Mouse (Mus musculus): Measurements from ENCODE around the gene D430042O09Rik. TPM values are rescaled to one million over a fixed set of nuclear protein-coding genes. Genes with fewer than 3 reads are reported as not detected.

Gene D430042O09Rik
- polyA plus RNA-seq, 1 experiment from 2014 or later = 7.6 TPM

DNA sequence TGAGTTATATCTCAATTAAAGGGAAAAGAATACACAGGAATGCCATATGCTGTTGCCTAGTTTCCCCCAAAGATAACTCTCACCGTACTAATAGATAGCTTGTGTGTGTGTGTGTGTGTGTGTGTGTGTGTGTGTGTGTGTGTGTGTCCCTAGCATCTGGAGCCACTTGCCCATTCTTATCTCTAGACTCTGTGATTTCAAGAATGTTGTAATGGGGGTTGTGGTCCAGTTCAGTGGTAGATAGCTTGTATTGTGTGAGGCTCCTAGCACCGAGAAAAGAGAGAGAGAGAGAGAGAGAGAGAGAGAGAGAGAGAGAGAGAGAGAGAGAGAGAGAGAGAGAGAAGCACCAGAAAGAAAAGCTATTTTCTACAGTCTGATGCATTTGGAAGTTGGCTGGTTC is 118.7 kb downstream of the D430042O09Rik start:
- Histone ChIP-seq H3K27me3 (no peaks in the 10 kb centered on the region), H3K4me2 (no peak overlapping the region), H3K4me1 (replicated peaks) (peaks cover 25% of the 10 kb centered on the region), H3K36me3 (peaks cover 12% of the 10 kb centered on the region), H3K27ac (no peak overlapping the region), H3K9ac (no peak overlapping the region), H3K4me3 (no peak overlapping the region), H3K9me3 (no peaks in the 10 kb centered on the region)
- ATAC-seq (ENCODE audit: low FRiP score) = no peak
- 67% methylated on average over 2 of the region's 2 CpGs for WGBS

DNA sequence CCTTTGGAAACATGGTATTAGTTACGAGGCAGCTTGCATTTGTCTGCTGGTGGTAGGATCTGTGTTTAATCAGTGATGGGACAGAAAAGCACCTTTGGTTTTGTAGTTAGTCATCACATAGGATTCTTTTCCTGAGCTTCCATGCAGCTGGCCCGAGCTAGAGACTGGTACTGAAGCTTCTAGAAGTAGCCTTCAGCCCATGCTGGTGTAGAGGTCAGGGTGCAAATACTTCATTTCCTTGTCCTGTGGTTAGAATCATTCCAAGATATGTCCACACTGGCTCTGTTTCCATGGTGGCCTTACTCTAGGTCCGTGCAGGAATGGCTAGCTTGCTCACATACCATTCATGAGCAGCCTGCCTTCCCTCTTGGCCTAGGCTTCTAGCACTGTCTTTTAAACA is 119.2 kb downstream of the D430042O09Rik start:
- peaks cover 25% of the 10 kb centered on the region for H3K4me1 ChIP-seq (replicated peaks)
- no peak for ATAC-seq (ENCODE audit: low FRiP score)
- H3K36me3 ChIP-seq = peaks cover 12% of the 10 kb centered on the region
- H3K27ac ChIP-seq = no peak overlapping the region
- H3K4me2 ChIP-seq = no peak overlapping the region
- H3K9ac ChIP-seq = no peak overlapping the region
- H3K9me3 ChIP-seq = no peaks in the 10 kb centered on the region
- H3K27me3 ChIP-seq = no peaks in the 10 kb centered on the region
- 89% methylated on average over 3 of the region's 3 CpGs for WGBS
- H3K4me3 ChIP-seq = no peak overlapping the region

GRCm38 (mm10) chr7:125827420-125827819 is 119.7 kb downstream of the D430042O09Rik start:
- Histone ChIP-seq H3K9ac (no peak overlapping the region), H3K4me3 (no peak overlapping the region), H3K9me3 (no peaks in the 10 kb centered on the region), H3K4me2 (no peak overlapping the region), H3K27me3 (no peaks in the 10 kb centered on the region), H3K4me1 (replicated peaks) (peaks cover 25% of the 10 kb centered on the region), H3K36me3 (peaks cover 12% of the 10 kb centered on the region), H3K27ac (no peak overlapping the region)
- no peak for ATAC-seq (ENCODE audit: low FRiP score)
- WGBS = 79% methylated on average over 9 of the region's 9 CpGs

GRCm38 (mm10) chr7:125828561-125828960 is 120.9 kb downstream of the D430042O09Rik start:
- WGBS = 77% methylated on average over 5 of the region's 5 CpGs
- H3K4me1 ChIP-seq (replicated peaks) = peaks cover 25% of the 10 kb centered on the region
- H3K27me3 ChIP-seq = no peaks in the 10 kb centered on the region
- peaks cover 12% of the 10 kb centered on the region for H3K36me3 ChIP-seq
- no peaks in the 10 kb centered on the region for H3K9me3 ChIP-seq
- no peak overlapping the region for H3K4me3 ChIP-seq
- H3K27ac ChIP-seq = no peak overlapping the region
- ATAC-seq (ENCODE audit: low FRiP score) = no peak
- no peak overlapping the region for H3K4me2 ChIP-seq
- no peak overlapping the region; the same call in 1 of the 2 replicates for H3K9ac ChIP-seq

- 54% methylated on average over 3 of the region's 3 CpGs for WGBS
- H3K27me3 ChIP-seq = no peaks in the 10 kb centered on the region
- no peak overlapping the region for H3K4me2 ChIP-seq
- no peaks in the 10 kb centered on the region for H3K9me3 ChIP-seq
- no peak; the same call in 1 of the 2 replicates for ATAC-seq (ENCODE audit: low FRiP score)
- no peak overlapping the region for H3K9ac ChIP-seq
- no peak overlapping the region for H3K4me3 ChIP-seq
- peaks cover 14% of the 10 kb centered on the region for H3K36me3 ChIP-seq
- peaks cover 25% of the 10 kb centered on the region for H3K4me1 ChIP-seq (replicated peaks)
- H3K27ac ChIP-seq = peak overlapping the region; percentile 55; the same call in 1 of the 2 replicates
Measured at GRCm38 (mm10) chr7:125829121-125829666, 121.5 kb downstream of the D430042O09Rik start.

GRCm38 (mm10) chr7:125832767-125833166 is 125.1 kb downstream of the D430042O09Rik start:
- WGBS = 64% methylated on average over 1 of the region's 1 CpGs
- no peaks in the 10 kb centered on the region for H3K9me3 ChIP-seq
- ATAC-seq (ENCODE audit: low FRiP score) = no peak
- no peak overlapping the region for H3K4me3 ChIP-seq
- no peaks in the 10 kb centered on the region for H3K27me3 ChIP-seq
- H3K4me1 ChIP-seq (replicated peaks) = peaks cover 26% of the 10 kb centered on the region
- H3K27ac ChIP-seq = no peak overlapping the region
- peaks cover 21% of the 10 kb centered on the region for H3K36me3 ChIP-seq
- no peak overlapping the region for H3K4me2 ChIP-seq
- no peak overlapping the region for H3K9ac ChIP-seq

DNA sequence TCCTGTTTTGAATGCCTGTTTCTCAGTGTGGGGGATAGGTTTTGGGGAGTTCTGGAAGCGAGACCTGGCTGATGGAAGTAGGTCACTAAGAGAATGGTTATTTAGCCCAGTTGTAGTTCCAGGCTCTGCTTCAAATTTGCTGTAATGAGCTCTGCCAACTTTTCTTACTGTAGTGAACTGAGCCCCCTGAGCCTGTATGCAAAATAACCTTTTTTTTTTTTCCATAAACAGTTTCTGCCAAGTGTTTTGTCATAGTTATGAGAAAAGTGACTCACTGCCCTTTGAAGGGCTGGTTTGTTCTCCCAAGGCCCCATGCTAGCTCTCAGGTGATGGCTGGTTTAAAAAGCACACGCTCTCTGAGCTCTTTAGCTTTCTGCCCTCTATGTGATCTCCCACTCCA is 125.8 kb downstream of the D430042O09Rik start:
- 91% methylated on average over 2 of the region's 2 CpGs for WGBS

DNA sequence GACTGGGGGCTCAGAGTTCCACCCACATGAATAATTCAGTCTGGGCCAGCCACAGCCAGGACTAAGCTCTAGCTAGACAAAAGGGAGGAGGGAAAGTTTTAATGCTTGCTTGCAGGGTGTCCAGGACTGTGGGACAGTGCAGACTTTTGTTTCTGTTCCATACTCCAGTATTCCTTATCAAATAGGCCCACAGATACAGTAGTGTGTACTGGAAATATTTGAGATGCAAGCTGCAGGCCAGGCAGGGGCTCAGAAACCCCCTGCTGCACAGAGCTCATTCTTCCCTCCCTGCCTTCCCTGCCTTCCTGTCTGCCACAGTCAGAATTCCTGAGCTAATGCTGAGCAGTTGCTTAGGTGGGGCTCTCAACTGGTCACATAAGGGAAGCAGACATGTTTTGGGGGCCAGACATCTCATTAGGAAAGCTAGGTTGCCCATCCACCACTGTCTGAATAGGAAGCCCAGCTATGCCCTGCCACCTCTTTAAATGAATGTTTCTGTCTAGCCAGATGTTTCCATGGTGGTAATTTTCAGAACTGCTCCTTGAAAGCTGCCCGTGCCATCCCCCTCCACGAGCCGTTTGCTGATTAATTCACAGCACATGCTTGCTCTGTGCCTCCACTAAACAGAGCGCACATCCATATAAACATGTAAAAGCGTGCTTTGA is 130.5 kb downstream of the D430042O09Rik start:
- H3K9ac ChIP-seq = 0 out of 2 replicates have a peak overlapping the region, but pooled peaks have one; percentile 51
- H3K36me3 ChIP-seq = peaks cover 19% of the 10 kb centered on the region
- no peak overlapping the region for H3K4me3 ChIP-seq
- no peaks in the 10 kb centered on the region for H3K9me3 ChIP-seq
- peaks cover 21% of the 10 kb centered on the region for H3K4me1 ChIP-seq (replicated peaks)
- ATAC-seq (ENCODE audit: low FRiP score) = peak; percentile 65; the same call in 1 of the 2 replicates
- no peak overlapping the region; the same call in 1 of the 2 replicates for H3K4me2 ChIP-seq
- WGBS = 25% methylated on average over 5 of the region's 5 CpGs
- no peaks in the 10 kb centered on the region for H3K27me3 ChIP-seq
- H3K27ac ChIP-seq = peak overlapping the region; percentile 78

More for the DNA sequence above, 125.8 kb downstream of the D430042O09Rik start:
- H3K9me3 ChIP-seq = no peaks in the 10 kb centered on the region
- H3K4me1 ChIP-seq (replicated peaks) = peaks cover 28% of the 10 kb centered on the region
- H3K27me3 ChIP-seq = no peaks in the 10 kb centered on the region
- peaks cover 21% of the 10 kb centered on the region for H3K36me3 ChIP-seq
- no peak overlapping the region for H3K27ac ChIP-seq
- no peak for ATAC-seq (ENCODE audit: low FRiP score)
- H3K4me2 ChIP-seq = no peak overlapping the region
- no peak overlapping the region for H3K9ac ChIP-seq
- no peak overlapping the region for H3K4me3 ChIP-seq

GRCm38 (mm10) chr7:125845611-125846010 is 137.9 kb downstream of the D430042O09Rik start:
- H3K4me1 ChIP-seq (replicated peaks) = no peaks in the 10 kb centered on the region; the same call in 1 of the 2 replicates
- peaks cover 34% of the 10 kb centered on the region for H3K36me3 ChIP-seq
- no peak overlapping the region for H3K4me3 ChIP-seq
- H3K9me3 ChIP-seq = no peaks in the 10 kb centered on the region
- ATAC-seq (ENCODE audit: low FRiP score) = no peak
- no peak overlapping the region for H3K9ac ChIP-seq
- no peaks in the 10 kb centered on the region for H3K27me3 ChIP-seq
- no peak overlapping the region for H3K27ac ChIP-seq
- no peak overlapping the region for H3K4me2 ChIP-seq
- whole genome bisulfite sequencing = 58% methylated on average over 1 of the region's 1 CpGs

DNA sequence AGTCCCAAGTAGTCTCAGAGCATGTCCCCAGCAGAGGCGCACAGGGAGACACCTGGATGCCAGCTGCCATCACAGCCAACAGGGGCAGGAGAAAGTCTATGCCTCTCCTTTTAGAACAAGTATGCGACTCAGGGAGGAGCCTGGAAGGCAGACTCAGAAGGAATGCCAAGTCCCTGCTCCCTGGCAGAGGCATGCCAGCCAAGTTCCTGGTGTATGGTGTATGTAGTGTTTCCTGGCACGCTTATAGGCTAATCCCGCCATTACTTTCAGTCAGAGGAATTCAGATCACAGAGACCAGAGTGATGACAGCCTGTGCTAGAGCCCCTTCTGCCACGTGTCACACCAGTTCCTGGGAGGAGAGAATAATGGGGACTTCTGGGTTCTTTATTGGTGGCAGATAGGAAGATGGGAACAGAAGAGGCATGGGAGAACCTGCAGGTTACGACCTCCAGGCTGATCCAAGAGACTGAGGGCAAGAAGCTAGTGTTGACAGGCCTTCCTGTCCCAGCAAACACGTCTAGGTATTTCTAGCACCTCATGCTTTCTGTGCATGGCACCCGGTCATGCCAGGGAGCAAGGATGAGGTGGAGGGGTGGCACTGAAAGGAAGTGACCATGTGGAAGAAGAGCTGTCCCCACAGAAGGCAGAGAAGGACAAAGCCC is 139.3 kb downstream of the D430042O09Rik start:
- H3K4me2 ChIP-seq = no peak overlapping the region
- 82% methylated on average over 8 of the region's 8 CpGs for WGBS
- no peak for ATAC-seq (ENCODE audit: low FRiP score)

DNA sequence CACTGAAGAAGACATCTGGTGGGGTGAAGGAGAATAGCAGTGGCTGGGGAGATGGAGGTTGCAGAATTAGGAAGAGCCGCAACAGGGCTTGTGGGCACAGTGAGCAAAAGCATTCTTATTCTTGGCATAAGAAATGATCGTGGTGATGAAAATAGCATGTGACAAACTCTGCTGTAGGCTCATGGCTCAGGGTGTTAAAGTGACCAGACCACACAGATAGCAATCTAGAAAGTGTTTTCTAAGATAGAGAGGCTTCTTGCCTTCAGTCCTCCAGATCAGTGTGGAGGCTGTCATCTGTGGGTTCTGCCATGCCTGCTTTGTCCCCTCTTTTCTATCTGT is 139.8 kb downstream of the D430042O09Rik start:
- no peak overlapping the region for H3K27ac ChIP-seq
- H3K4me1 ChIP-seq (replicated peaks) = no peaks in the 10 kb centered on the region; the same call in 1 of the 2 replicates
- no peaks in the 10 kb centered on the region for H3K9me3 ChIP-seq
- 96% methylated on average over 2 of the region's 2 CpGs for WGBS
- H3K4me2 ChIP-seq = no peak overlapping the region
- no peak overlapping the region for H3K4me3 ChIP-seq
- no peak overlapping the region for H3K9ac ChIP-seq
- no peak for ATAC-seq (ENCODE audit: low FRiP score)
- no peaks in the 10 kb centered on the region for H3K27me3 ChIP-seq
- H3K36me3 ChIP-seq = peaks cover 41% of the 10 kb centered on the region

More for the DNA sequence above, 139.3 kb downstream of the D430042O09Rik start:
- H3K27ac ChIP-seq = no peak overlapping the region
- H3K9ac ChIP-seq = no peak overlapping the region
- H3K4me3 ChIP-seq = no peak overlapping the region
- peaks cover 45% of the 10 kb centered on the region for H3K36me3 ChIP-seq
- H3K4me1 ChIP-seq (replicated peaks) = no peaks in the 10 kb centered on the region; the same call in 1 of the 2 replicates
- H3K9me3 ChIP-seq = no peaks in the 10 kb centered on the region
- no peaks in the 10 kb centered on the region for H3K27me3 ChIP-seq

GRCm38 (mm10) chr7:125859564-125859963 is 151.9 kb downstream of the D430042O09Rik start:
- H3K4me2 ChIP-seq = no peak overlapping the region
- 74% methylated on average over 3 of the region's 3 CpGs for WGBS
- no peak for ATAC-seq (ENCODE audit: low FRiP score)

More at GRCm38 (mm10) chr7:125859564-125859963, 151.9 kb downstream of the D430042O09Rik start:
- no peaks in the 10 kb centered on the region for H3K9me3 ChIP-seq
- H3K27ac ChIP-seq = no peak overlapping the region
- H3K9ac ChIP-seq = no peak overlapping the region
- H3K4me3 ChIP-seq = no peak overlapping the region
- no peaks in the 10 kb centered on the region for H3K27me3 ChIP-seq
- H3K4me1 ChIP-seq (replicated peaks) = peaks cover 12% of the 10 kb centered on the region
- H3K36me3 ChIP-seq = peaks cover 18% of the 10 kb centered on the region
